Mouse (Mus musculus) heart, adult 8-10 months (tissue): ENCODE results near the gene Tyw1. TPM values are rescaled to one million over a fixed set of nuclear protein-coding genes. Genes with fewer than 3 reads are reported as not detected.
A peak's percentile ranks its signal among the peaks of the same experiment; 100 is the strongest.

Source experiments
- DNase-seq: peaks from one replicate; pipeline ENCODE4 v3.0.0; 2022; ENCODE audit warnings: low spot score
- total RNA-seq, 4 experiments: library from RNA; stranded (reverse); gene quantifications; 2 replicates each; pipeline ENCODE4 v1.2.4; 2022

Tyw1 gene
- total RNA-seq, 4 experiments from 2014 or later = 6.9 to 8.4 (median 7.8) TPM

DNA sequence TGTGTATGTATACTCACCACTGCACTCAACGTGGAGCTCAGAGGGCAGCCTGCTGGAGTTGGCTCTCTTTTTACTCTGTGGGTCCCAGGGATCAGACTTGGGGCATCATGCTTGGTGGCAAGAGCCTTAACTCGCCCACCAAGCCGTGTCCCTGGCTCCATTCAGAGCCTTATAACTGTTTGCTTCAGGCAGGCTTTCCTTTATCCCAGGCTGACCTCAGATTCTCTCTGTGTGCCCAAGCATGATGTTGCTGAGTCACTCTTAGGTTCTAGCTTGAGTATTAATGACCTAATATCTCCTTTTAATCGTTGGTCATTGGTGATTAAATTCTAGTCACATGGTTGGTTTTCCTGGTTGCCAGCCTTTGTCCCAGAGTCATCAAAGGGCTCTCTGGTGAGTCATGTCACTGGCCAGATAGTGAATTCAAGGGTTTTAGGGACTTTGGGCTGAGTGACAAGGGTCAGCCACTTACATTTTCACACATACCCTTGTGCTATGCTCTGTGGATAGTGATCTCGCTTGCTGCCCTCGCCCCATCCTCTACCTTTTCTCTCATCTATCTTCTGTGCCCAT, 9.1 kb downstream of the Tyw1 start:
- no peak for DNase-seq

- no peak for DNase-seq
Measured at GRCm38 (mm10) chr5:130266651-130267050, 11.2 kb downstream of the Tyw1 start.

- no peak for DNase-seq
Measured at GRCm38 (mm10) chr5:130267316-130267715, 11.9 kb downstream of the Tyw1 start.

- no peak for DNase-seq
Measured at GRCm38 (mm10) chr5:130268976-130269375, 13.6 kb downstream of the Tyw1 start.

DNA sequence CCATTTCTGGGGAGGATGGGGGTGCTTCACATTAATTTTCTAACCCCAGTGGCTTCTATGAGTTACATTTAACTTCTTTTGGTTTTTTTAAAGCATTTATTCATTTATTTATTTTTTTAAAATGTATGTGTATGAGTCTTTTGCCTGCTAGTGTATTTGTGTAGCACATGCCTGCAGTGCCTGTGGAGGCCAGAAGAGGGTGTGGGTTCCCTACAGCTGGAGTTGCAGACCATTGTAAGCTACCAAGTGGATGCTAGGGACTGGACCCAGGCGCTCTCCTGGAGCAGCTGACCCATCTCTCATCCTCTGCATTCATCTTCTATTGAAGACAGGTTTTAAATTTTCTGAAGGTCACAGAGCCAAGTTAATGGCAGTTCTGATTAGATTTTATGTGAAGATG, 16.9 kb downstream of the Tyw1 start:
- DNase-seq = no peak

- no peak for DNase-seq
Measured at GRCm38 (mm10) chr5:130273046-130273445, 17.6 kb downstream of the Tyw1 start.

GRCm38 (mm10) chr5:130275509-130275908, 20.1 kb downstream of the Tyw1 start:
- DNase-seq = peak; percentile 33

- DNase-seq = no peak
Measured at GRCm38 (mm10) chr5:130278011-130278472, 22.6 kb downstream of the Tyw1 start.

DNA sequence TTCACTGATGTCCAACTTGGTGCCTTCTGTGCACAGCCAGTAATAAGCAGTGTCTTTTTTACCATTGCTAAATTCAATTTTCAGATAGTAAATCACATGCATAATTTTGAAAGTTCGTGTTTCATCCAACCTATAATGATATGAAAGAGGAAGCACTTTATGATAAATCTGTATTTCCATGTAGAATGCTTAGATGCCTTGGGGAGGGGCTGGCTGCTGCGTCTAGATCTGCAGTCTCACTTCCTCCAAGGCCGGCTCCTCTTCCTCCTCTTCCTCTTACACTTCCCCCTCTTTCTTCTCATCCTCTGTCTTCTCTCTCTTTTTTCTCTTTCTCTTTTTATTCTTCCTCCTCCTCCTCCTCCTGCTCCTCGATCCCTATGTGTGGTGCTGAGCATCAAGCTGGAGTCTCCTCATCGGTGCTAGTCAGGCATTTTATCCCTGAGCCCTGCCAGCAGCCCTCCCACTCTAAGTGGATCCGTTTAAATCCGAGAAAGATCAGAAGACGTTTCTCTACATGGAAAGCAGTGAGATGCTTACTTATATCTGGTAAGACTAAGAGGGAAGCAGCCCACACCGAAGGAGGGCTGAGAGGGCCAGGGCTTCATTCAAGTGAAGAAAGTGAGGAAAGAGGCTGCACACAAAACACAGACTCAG, 27.8 kb downstream of the Tyw1 start:
- DNase-seq = no peak

- no peak for DNase-seq
Measured at GRCm38 (mm10) chr5:130288106-130288505, 32.7 kb downstream of the Tyw1 start.

DNA sequence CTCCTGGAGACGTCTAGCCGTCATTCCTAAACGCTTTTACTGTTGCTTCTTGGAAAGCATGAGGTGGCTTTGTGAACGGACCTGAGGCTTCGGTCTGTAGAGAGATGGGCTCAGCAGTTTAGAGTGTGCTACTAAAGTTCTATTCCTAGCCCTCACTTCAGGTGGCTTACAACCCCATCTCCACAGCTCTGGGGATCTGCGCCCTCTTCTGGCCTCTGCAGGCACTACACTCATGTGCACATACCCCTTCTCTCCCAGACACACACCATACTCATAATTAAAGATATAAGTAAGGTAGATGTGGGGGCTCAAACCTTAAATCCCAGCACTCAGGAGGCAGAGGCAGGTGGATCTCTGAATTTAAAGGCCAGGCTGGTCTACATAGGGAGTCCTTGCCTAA, 34.8 kb downstream of the Tyw1 start:
- no peak for DNase-seq

DNA sequence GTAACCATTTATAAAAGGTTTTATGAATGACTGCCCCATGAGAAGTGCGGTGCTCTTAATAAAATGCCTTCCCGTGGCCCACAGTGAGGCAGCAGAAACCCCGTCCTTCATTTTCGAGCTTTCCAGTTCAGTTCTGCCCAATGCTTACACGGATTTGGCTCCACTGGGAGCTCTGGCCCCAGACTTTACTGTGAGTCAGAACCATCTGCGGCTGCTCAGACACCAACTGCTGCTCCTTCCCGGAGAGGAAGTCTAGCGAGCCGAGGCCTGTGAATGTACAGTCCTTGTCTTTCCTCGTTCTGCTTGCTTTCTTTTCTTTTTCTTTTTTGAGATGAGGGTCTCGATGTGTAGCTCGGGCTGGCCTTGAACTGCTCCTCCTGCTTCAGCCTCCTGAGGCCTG, 35.4 kb downstream of the Tyw1 start:
- DNase-seq = no peak

DNA sequence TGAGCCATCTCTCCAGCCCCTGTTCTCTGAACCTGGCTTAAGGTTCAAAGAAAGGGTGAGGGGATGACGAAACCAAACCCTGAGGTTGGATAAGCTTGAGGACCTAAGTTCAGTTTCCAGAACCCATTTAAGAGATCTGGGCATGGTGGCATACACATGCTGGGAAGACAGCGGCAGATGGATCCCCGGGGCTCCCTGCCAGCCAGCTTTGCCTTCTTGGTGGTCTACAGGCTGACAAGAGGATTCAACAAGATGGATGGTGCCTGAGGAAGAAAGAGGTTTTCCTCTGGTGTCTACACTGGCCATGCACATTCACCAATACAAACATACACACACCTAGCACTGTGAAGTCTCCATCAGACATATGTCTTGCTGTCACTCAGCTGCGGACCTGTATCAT, 37.6 kb downstream of the Tyw1 start:
- DNase-seq = no peak

- DNase-seq = no peak
Measured at GRCm38 (mm10) chr5:130293941-130294340, 38.5 kb downstream of the Tyw1 start.

GRCm38 (mm10) chr5:130294598-130294997, 39.2 kb downstream of the Tyw1 start:
- no peak for DNase-seq

DNA sequence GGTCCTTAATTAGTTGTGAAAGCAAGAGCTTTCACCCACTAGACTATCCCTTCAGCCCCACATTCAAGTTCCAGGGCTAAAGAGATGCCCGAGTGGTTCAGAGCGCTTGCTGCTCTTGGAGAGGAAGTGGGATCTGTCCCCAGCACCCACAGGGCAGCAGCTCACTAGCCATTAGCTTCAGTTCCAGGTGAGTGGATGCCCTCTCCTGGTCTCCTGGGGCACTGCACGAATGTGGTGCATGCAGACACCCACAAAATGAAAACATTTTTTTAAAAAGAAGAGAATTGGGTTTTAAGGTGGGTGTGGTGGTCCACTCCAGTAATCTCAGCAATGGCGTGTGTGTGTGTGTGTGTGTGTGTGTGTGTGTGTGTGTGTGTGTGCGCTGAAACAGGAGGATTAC, 40.7 kb downstream of the Tyw1 start:
- no peak for DNase-seq

- no peak for DNase-seq
Measured at GRCm38 (mm10) chr5:130298831-130299460, 43.5 kb downstream of the Tyw1 start.

- no peak for DNase-seq
Measured at GRCm38 (mm10) chr5:130299526-130299925, 44.1 kb downstream of the Tyw1 start.

- no peak for DNase-seq
Measured at GRCm38 (mm10) chr5:130303611-130304010, 48.2 kb downstream of the Tyw1 start.

DNA sequence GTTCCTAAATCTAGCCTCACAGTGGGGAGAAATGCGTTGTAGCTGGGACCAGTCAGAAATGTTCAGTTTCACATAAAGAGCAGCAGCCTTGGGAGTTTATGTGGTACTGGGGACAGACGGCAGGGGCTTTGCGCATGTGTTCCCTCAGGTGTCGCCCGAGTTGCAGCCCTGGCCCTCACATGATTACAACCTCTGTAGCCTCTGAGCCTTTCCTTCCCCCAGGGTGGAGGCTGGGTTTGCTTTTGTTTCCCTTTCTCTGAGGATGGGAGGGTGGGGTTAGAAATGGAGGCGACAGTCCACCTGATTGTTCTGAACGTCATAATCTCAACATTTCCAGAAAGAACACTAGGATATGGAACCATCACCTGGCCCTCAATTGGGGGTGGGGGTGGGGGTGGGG, 52.5 kb downstream of the Tyw1 start:
- DNase-seq = no peak

- no peak for DNase-seq
Measured at GRCm38 (mm10) chr5:130310077-130310476, 54.7 kb downstream of the Tyw1 start.

GRCm38 (mm10) chr5:130310827-130311226, 55.4 kb downstream of the Tyw1 start:
- DNase-seq = no peak

DNA sequence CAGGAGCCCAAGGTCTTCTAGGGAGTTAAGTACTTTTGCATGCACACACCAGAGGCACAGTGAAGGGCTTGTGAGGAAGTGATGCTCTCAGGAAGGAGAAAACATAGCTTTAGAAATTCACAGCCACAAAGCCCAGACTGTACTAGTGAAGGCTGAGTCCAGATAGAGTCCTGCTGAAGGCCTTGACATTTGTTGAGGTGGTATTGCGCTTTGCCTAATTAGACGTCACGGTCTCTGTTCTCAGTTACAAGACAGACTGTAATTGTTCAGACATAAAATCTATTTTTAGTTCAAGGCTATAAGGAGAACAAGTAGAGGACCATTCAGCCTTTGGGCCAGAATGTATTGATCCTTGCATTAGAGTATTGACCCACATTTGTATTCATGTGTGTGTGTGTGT, 58.1 kb downstream of the Tyw1 start:
- DNase-seq = no peak
